7 mouse cellular contexts compared by ENCODE assay signal in genomic region chr13:46883381-46883780, GRCm38 (mm10). TPM values are rescaled to one million over a fixed set of nuclear protein-coding genes. Genes with fewer than 3 reads are reported as not detected.
DNase-seq lines count a peak whose midpoint lies in the region; ATAC-seq and TF ChIP-seq lines count a peak whose summit lies in the region.

No protein-coding gene starts in this region.

- no peaks in the 10 kb centered on the region for H3K27me3 ChIP-seq in hindbrain, postnatal 0 days (ENCODE audit: insufficient read depth, low read length)

- H3K9me3 ChIP-seq in hindbrain, postnatal 0 days (ENCODE audit: low read length): no peaks in the 10 kb centered on the region

- H3K4me2 ChIP-seq in hindbrain, postnatal 0 days (ENCODE audit: low read depth, low read length): no peak overlapping the region

- 14% methylated on average over 10 of the region's 10 CpGs for WGBS in lung, adult 2 months
- WGBS in hindbrain, postnatal 0 days: 71% methylated on average over 10 of the region's 10 CpGs

- peaks cover 32% of the 10 kb centered on the region for H3K4me1 ChIP-seq in lung, adult 2 months (ENCODE audit: control insufficient read depth, insufficient read depth, low read length)
- H3K4me1 ChIP-seq in hindbrain, postnatal 0 days (ENCODE audit: insufficient read depth, low read length): peaks cover 10% of the 10 kb centered on the region; the same call in 1 of the 2 replicates

- H3K36me3 ChIP-seq in hindbrain, postnatal 0 days (ENCODE audit: insufficient read depth, low read length): no peaks in the 10 kb centered on the region

- no peak overlapping the region for H3K9ac ChIP-seq in hindbrain, postnatal 0 days (replicated peaks; ENCODE audit: low read length)

- DNase-seq in adrenal gland, adult 8-10 months: peak; percentile 70
- DNase-seq in cerebellum, postnatal 14 days: peak; percentile 39 to 43
- DNase-seq in heart, postnatal 14 days: peak; percentile 70 to 74
- peak; percentile 66 for DNase-seq in lung, adult 2 months
- no peak for DNase-seq in spleen, adult 18-20 months
- no peak for DNase-seq in T-cell, adult 2 months (ENCODE audit: low spot score)
- no peak for DNase-seq in hindbrain, postnatal 0 days (ENCODE audit: low spot score)

- no peak for TF ChIP-seq CTCF in lung, adult 2 months (IDR thresholded peaks at IDR 0.05; ENCODE audit: insufficient read depth, low read length)
- TF ChIP-seq CTCF in hindbrain, postnatal 0 days (IDR thresholded peaks at IDR 0.05; ENCODE audit: low read depth): no peak

- ATAC-seq in hindbrain, postnatal 0 days: no peak

- TF ChIP-seq POLR2A in lung, adult 2 months (IDR thresholded peaks at IDR 0.05; ENCODE audit: borderline replicate concordance, extremely low read depth, low read depth, low read length): peak; percentile 7; the same call in 1 of the 2 replicates

- no peak overlapping the region for H3K27ac ChIP-seq in hindbrain, postnatal 0 days

- intact Hi-C loops in heart, postnatal 14 days (cut with DNase I): loop anchor here (2.0 kb wide), 1 partner anchor 47 kb away; no protein-coding TSS in a partner anchor

- H3K4me3 ChIP-seq in lung, adult 2 months (replicated peaks; ENCODE audit: extremely low read depth, low read depth, low read length): no peak overlapping the region
- no peak overlapping the region for H3K4me3 ChIP-seq in hindbrain, postnatal 0 days (ENCODE audit: low read length)

RNA-seq across cellular contexts. Expression of gene Kif13a, which starts 46.3 kb away (rescaled TPM):
- 10 to 100 TPM; 39.1 to 46.8 (median 42.3) TPM for total RNA-seq in adrenal gland, adult 8-10 months (2022)
- 100 to 1,000 TPM in 1 of 2 experiments, 10 to 100 TPM in 1; 95.6 to 104 TPM for total RNA-seq in heart, postnatal 14 days (2021)
- polyA plus RNA-seq in lung, adult 2 months (2012; rRNA removed): 39.9 and 52.3 TPM in 2 replicates
- total RNA-seq in hindbrain, postnatal 0 days (2014; rRNA removed): 21.6 and 48.7 TPM in 2 replicates
- polyA plus RNA-seq in hindbrain, postnatal 0 days (2015; fragmentation: Nextera tagmentation; extraction: Ambion mirVana): 11.6 and 13.3 TPM in 2 replicates

Comparison
In these comparisons a context has a peak if more than half of its experiments do, and no peak if none do; other contexts are left out.
1. DNase-seq: peak in adrenal gland, adult 8-10 months (single experiment), cerebellum, postnatal 14 days (2 of 2), heart, postnatal 14 days (2 of 2) and lung, adult 2 months (single experiment); none in spleen, adult 18-20 months (0 of 2), T-cell, adult 2 months (single experiment) and hindbrain, postnatal 0 days (single experiment).